Mouse (Mus musculus) gonadal fat pad, adult 2 months (tissue): ENCODE data around the gene Srrm2. TPM values are rescaled to one million over a fixed set of nuclear protein-coding genes. Genes with fewer than 3 reads are reported as not detected.

Experiments
- DNase-seq: peaks from one replicate; pipeline ENCODE4 v3.0.0-alpha.2; 2012; ENCODE audit warnings: low read depth
- polyA plus RNA-seq: library from polyadenylated mRNA; depleted of rRNA; stranded (reverse); fragments of >200 nt; gene quantifications from 2 replicates; pipeline ENCODE4 v1.2.3, GENCODE M21; 2012; rRNA removed

Srrm2 gene
- 381 and 457 TPM in 2 replicates for polyA plus RNA-seq

DNA sequence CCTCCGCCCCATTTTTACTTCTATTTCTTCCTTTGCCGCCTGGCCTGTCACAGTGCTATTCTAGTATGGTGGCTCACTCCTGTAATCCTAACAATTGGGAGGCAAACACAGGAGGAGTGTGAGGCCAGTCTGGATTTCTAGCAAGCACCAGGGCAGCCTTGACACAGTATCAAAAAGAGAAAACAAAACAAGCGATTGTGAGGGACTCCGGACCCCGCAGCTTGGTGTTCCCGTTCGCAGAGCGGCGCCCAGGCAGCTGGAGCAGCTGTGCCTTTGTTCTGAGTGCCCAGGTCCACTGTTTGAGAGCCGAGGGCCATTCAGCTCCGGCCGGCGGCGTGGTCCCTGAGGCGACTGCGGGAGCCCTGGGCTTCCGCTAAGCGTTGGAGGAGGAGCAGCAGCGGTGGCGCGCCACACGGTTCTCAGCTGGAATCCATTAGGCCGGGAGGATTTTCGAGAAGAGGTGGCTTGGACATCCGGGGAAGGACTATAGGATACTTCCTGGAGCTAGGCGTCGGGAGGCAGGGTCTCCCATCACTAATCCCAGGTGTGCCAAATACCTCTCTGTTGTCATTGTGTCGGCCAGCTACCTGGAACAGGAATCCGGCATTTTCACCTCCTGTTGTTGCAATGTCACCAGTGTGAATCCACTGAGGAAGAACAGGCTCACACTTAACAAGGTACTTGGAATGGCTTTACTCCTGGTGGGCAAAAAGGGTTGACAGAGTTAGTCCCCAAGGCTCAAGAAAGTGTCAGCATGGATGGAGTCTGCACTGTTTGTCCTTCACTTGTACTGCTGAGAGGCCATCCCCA, at the start of gene Srrm2:
Srrm2 (plus strand) TSS at position 264 of the 810 bp plus-strand sequence.
- DNase-seq = no peak

DNA sequence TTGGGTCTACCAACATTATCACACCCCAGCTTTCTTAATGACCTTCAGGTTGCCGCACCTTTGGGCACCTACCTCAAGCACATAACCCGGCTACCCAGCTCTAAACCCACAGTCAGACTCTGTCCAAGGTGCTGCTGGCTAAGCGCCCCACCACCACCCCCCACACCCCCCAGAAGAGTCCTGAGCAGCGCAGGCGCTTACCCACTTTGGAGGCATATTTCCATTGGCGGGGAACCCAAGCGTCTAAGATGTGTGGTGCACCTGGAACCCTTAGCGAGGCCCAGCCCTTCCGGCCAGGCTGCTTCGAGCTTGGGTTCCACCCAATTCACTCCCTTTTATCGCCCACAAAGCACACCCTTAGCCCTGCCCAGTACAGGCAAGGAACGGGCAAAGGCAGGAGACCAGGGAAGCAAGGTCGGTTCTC, 49.7 kb upstream of the Srrm2 start, which contains the start of gene Paqr4:
Paqr4 (minus strand) TSS at position 270 of the 424 bp plus-strand sequence.
- no peak for DNase-seq

DNA sequence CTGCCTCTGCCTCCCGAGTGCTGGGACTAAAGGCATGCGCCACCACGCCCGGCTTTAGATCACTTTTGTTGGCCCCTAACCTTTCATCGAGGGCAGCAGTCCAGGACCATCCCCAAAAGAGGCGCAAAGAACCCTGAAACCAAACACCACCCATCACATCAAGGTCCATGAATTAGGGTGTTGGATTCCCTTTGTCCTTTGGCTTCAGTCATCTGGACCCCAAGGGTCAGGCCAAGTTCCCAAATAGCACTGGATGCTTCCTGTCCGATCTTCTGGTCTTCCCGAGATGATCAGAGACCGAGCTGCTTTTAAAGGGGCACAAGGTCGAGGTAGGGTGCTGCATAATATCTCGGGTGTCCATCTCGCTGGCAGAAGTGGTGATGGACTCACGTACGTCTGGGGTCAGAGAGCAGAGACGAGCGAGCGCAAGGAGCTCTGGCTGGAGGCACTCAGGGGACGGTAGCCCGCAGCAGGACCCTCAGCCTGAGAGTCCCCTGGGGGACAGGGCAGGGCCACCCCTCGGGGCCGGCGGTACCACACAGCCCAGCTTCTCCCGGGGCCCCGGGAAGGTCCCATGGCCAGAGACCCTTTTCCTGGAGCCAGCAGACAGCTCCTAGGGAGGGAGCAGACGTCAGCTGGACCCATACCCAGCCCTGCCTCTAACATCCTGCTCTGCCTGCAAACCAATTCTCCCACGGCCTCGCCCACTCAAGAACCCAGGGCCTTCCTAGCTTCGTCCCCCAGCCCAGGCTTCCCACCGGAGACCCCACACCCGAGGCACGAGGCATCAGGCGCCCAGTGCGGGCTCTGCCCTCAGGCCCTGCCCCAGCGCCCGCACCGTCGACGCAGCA, 48.7 kb upstream of the Srrm2 start:
- no peak for DNase-seq

DNA sequence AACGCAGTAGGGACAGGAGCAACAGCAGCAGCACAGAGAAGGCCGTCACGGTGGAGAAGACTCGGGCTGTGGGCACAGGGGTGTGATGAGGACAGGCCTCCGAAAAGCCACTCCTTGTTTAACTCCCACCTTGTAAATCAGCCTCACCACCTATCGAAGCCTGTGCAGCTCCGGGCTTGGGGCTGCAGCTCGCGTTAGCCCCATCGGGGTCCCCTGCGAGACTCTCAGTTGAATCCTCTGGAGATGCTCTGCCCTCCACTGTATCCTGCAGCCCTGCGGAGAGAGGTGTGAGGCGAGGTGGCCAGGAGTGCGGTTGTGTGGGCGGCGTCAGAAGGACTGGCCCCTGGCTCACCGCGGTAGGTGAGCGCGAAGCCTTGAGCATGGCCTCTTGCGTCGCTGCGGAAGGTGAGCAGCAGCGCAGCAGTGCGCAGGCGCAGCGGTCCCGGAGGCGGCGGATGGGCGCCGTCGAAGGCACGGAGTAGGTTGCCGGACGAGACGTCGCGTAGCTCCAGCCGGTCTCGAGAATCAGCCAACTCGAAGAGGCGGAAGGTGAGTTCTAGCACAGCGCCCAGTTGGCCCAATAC, 48.0 kb upstream of the Srrm2 start:
- no peak for DNase-seq

DNA sequence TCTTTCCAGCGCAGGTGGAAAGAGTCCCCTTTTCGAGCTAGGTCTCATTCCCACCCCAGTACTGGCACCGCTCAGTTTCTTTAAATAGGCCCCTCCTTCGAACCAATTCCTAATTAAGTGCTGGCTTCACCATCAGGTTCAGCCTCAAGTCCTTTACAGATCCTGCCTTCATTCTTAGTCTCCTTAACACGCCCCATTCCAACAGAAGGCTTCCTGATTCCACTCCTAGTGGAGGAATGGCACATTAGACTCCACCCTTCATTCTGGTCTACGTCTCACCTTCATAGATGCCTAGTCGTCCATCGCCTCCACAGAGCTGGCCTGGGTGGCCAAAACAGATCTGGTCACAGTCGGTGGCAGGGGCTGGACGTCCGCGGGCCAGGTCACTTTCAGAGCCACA, 47.4 kb upstream of the Srrm2 start:
- no peak for DNase-seq

DNA sequence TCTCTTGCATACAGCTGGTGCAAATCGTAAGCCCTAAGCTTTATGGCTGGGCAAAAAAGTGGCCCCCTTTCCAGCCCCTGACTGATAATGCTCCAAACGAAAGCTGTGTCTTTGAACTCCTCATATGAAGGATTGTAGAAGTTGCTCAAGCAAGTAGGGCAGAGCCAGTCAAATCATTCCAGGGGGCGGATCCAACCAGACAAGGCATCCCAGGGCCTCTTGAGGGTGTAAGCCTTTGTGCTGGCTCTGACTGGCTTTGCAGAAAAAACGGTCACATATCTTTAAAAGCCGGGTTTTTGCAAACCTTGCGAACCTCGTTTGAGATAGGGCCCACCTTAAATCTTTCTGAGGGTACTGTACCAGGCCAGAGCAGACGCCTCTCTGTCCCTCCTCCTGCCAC, 46.3 kb upstream of the Srrm2 start:
- no peak for DNase-seq

DNA sequence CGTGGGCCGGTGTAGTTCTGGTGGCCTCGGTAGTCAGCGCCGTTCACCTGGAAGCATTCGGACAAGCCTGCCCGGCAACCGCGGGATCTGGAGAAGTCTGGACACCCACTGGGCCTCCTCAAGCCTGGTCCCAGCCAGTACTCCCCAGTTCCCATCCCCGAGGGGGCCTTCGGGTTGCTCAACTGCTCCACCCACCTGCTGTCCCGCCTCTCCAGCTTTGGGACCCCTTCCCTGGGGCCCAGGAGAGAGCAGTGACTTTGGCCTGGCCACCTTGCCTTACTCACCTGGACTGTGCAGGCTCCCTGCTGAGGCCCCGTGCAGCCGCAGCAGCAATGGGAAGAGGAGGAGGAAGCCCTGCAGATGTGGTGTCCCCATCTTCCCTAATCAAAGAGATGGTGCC, 45.7 kb upstream of the Srrm2 start:
- no peak for DNase-seq

DNA sequence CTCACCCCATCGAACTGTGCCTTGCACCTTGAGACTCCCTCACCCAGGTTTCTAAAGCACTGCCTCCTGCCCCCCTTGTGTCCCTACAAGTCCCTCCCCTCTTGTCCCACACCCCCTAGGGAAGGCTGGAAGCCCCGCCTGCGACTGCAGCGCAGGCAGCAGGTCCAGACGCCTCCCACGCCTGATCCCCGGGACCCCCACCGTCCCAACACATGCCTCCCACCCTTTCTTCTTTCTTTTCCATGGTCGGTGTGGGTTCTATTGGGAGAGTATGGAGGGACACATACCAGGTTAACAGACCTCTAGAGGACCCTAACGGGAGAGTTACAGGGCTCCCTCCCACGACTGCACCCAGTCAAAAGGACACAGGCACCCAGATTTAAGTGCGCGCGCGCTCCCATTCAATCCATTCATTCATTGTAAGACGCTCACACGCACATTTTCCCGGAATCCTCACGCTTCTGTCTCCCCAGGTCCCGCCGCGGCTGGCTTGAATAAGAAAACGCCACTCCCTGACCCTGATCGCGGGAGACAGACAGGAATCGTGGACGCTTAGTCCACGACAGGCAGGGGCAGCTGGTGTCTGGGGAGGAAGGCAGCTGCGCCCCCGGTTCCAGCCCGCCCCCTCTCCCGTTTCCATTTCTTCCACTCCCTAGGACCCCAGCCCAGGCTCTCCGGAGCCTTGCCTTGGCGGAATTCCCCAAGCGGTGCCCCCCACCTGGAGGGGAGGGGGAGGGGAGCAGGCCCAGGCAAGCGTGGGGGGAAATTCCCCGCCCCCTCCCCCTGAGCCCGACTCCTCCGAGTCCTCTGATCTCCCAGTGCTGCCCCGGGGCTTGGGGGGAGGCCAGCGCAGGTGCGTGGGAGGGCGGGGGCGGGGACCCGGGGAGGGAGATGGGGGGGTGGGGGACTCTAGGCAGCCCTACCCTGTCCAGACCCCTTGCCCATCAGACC, 44.8 kb upstream of the Srrm2 start, which contains the start of gene Kremen2:
Kremen2 (minus strand) TSS at position 533 of the 951 bp plus-strand sequence.
- no peak for DNase-seq

DNA sequence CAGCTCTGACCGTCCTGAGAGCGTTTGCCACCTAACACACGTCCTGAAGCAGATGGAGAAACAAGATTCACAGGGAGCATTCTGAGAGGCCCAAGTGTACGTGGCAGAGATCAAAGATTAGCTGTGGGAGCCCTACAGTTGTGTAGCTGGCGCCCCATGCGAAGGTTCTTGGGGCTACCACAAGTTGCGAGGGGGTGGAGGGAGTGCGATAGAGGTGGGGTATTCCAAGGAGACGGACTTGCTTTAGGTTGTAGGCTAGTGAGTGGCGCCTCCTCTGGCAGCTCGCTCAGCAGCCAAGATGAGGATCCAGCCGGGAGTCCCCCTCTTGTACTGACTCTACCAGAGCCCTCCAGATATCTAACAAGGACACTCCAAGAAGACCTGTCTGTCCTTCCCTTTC, 44.0 kb upstream of the Srrm2 start:
- DNase-seq = no peak

DNA sequence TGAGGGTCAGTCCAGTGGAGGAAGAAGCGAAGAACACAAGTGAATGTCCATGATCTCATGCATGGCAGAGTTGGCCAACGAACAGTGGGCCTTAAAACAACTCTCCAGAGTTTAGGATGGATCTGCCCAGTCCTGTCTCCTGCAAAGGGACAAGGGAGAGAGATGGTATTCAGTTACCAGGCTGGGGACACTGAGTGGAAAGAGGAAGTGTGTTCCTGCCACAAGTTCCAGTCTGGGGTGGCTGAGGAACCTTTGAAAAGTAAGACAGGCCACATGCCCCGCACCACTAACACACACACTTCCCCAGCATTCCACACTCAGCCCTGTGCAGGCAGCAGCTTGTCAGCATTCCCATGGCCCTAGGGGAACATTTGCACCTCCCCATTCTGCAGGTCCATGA, 43.6 kb upstream of the Srrm2 start:
- DNase-seq = no peak

DNA sequence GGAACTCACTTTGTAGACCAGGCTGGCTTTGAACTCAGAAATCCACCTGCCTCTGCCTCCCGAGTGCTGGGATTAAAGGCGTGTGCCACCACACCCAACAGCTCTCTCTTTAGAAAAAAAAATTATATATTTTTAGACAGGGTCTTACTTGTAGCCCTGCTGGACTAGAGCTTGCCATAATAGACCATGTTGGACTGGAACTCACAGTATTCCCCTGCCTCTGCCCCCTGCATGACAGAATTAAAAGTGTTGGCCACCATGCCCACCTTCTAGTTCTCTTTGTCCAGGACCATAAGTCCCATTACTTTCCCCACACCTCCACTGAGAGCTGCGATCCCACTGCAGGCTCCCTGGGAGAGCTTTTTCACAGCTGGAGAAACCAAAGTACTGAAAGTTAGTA, 42.9 kb upstream of the Srrm2 start:
- DNase-seq = no peak

DNA sequence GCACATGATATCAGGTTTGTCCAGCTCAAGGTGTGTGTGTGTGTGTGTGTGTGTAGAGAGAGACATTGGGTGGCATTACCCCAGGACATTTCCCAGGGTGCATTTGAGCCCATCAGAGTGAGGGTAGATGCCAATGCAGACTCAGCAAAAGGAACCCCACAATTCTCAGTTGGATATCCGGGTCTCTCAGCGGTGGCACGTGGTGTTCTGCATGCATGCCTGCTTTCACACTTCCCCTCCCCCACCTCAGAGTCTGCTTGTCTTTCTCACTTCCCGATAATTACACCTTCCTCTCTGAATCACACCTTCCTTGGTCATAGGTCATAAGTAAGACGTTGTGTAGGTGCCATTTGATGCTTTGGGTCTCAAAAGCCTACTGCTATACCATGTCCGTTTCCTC, 42.3 kb upstream of the Srrm2 start:
- DNase-seq = no peak

DNA sequence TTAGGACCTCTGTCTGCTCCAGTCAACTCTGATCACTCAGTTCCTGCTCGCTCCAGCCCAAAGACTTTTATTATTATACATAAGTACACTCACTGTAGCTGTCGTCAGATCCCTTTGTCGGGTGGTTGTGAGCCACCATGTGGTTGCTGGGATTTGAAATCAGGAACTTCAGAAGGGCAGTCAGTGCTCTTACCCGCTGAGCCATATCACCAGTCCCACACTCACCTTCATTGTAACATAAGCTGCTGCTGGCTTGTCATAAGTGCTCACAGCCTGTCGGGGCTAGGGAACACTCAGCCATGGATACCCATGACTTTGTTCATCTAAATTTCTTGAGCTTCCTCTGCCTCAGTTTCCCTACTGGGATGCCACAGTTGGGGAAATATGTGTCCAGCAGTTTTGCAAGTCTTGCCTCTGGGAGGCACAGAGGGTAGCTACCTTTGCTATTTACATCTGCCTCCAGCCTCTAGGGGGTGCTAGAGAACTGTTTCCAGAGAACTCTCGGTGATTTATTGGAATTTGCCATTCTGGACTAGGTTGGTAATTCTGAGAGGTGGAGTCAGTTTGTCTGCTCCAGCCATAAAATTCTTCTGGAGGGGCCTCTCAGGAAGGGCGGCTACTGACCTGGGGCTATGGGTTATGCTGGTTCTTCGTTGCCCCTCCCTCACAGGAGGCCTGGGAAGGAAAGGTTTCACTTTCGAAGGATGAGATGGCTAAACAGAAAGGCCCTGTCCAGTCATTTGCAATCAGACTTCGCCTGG, 41.5 kb upstream of the Srrm2 start:
- DNase-seq = no peak

DNA sequence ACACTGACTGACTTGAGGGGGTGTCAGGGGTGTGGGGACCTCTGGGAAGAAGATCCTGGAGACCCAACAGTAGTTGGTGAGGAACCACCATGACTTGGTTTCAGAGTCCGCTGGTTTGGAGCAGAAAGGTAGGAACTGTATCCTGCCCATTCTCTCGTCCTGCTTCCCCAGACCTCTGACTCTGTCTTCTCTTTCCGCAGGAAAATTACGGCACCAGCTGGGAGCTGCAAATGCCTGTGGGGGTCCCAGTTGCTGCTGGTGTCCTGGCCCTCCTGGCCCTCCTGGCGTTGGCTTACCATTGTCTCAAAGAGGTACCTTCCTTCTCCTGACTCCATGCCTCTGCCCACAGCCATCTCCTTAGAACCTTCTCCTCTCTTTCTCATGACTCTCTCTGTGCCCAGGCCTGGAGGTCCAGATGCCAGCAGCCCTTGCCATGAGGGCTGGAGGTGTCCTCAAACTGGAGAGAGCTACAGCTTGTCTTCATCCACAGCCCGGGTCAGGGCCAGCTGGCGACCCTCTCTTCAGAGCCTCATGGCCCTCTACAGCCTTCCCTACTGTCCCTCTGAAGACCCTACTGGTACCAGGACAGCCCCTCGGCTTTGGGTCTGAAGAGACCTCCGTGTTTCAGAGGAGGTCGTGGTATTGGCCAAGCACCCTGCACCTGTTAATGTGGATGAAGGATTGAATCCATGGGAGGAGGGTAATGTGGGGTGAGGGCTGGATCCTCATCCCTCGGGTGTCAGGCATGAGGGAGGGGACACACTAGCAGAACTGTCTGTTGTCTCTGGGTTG, 40.7 kb upstream of the Srrm2 start:
- no peak for DNase-seq

DNA sequence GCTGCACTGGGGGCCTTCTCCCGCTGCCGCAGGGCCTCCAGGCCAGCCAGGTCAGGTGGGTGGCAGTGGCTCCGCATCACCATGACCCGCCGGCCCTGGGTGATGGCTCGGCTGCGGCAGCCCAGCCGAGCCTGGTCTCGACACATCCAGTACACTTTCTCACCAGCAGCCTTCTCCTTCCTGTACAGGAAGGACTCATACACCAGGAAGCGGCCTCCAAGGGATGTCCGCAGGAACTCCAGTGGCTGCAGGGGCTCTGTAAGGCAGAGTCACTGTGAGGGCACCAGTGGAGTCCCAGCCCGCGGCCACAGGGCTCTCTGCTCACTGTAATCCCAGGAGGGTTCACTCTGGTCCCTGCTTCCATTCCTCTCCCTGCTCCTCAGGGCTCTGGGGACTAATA, 34.6 kb upstream of the Srrm2 start:
- no peak for DNase-seq

DNA sequence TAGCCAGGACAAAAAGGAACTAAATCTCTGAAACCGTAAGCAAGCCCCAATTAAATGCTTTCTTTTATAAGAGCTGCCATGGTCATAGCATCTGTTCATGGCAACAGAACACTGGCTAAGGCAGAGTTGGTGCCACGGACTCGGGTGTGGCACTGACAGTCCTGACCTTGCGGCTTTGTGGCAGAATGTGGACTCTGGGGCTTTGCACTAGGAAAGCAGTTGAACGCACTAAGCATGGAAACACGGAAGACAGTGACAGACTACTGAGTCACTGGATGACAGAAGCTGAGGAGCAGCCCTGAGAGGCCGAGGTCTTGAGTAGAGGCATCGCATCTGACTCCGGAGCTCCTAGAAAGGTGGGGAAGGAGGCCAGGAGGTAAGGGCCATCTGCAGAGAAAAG, 32.8 kb upstream of the Srrm2 start:
- no peak for DNase-seq

DNA sequence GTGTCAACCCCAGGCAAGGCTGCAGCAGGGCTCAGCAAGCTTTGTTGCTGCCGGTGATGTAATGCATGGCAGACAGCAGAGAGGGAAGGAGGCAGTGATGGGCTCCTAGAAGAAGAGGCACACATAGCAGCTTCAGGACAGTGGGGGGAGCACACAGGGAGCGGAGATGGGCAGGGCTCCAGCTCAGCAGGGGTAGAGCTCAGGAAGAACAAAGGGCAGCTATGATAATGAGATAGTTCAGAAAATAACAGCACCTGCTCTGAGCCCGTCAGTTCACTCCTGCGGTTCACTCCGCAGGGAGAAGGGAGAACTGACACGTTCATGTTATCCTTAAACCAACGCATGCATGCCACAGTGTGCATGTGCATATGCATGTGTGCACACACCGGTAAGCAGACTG, 31.5 kb upstream of the Srrm2 start:
- no peak for DNase-seq

DNA sequence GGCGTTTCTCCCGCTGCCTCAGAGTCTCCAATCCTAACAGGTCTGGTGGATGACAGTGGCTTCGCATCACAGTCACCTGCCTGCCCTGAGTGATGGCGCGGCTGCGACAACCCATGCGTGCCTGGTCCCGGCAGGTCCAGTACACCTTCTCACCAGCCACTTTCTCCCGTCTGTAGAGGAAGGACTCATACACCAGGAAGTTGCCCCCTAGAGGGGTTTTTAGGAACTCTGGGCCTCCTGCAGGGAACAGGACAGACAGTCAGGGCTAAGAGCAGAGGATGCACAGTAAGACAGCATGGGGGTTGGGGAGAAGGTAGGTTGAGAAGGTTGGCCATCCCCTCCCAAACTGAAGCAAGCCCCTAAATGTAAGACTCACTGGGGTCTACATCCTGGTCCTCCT, 30.1 kb upstream of the Srrm2 start:
- DNase-seq = no peak

DNA sequence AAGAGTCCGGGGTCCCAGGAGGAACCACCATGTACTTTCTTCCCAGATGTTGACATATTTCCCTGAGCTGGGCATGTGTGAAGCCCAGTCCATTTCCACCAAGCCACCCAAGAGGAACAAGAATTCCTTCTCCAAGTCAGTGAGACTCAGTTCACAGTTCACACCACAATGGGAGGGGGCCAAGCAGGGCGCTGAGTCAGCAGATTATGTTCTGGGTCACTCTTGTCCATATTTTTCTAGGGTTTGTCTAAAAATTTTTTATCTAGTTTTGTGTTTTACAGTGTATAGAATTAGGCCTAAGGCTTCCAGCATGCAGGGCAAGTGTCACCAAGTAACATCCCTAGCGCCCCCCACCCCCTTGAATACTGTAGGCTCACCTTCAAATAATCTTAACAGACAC, 29.2 kb upstream of the Srrm2 start:
- no peak for DNase-seq

DNA sequence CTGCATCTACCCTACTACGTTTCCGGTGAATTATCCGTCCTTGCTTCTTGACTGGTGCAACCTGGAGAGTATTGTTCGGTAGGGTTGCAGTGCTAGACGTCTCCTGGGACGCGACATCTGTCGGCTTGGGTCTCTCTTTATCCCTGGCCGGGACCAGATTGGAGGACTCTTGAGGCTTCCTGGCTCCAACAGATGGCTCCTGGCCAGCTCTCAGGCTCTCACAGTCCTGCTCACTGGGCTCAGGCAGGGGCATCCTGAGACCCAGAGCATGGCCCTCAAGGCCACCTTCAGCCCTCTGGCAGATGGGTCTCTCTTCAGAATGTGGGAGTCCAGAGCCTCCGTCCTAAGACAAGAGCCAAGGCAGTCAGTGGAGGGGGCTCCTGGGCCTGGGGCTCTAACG, 27.4 kb upstream of the Srrm2 start:
- DNase-seq = no peak
